Mouse (Mus musculus) hindbrain, embryonic 11.5 days (tissue): ENCODE results near the gene Btbd2. TPM values are rescaled to one million over a fixed set of nuclear protein-coding genes. Genes with fewer than 3 reads are reported as not detected.

Source experiments
- ATAC-seq: fragments of 200-750 bp; cut with Nextera tagmentation; 2 replicates; pipeline ENCODE4 v1.8.0; 2017; ENCODE audit warnings: mild to moderate bottlenecking, moderate TSS enrichment, moderate library complexity; ENCODE audit not compliant: low FRiP score
- DNase-seq: peaks from one replicate; pipeline ENCODE4 v3.0.0-alpha.2; 2015; ENCODE audit warnings: low spot score
- H3K27ac ChIP-seq: fragments of 300-500 bp; sonication (generic); 2 replicates; pipeline ENCODE4 v1.5.1; 2014; ENCODE audit warnings: mild to moderate bottlenecking, low read depth, low read length
- H3K27me3 ChIP-seq: fragments of 300-500 bp; sonication (generic); 2 replicates; pipeline ENCODE4 v1.6.1; 2014; ENCODE audit warnings: mild to moderate bottlenecking, low read length, moderate library complexity, mixed read lengths; ENCODE audit not compliant: control insufficient read depth, insufficient read depth
- H3K36me3 ChIP-seq: fragments of 300-500 bp; sonication (generic); 2 replicates; pipeline ENCODE4 v1.6.1; 2014; ENCODE audit warnings: mild to moderate bottlenecking, low read length, moderate library complexity, mixed read lengths; ENCODE audit not compliant: control insufficient read depth, insufficient read depth
- H3K4me1 ChIP-seq: fragments of 300-500 bp; sonication (generic); replicated peaks from 2 replicates; pipeline ENCODE4 v1.6.1; 2014; ENCODE audit warnings: low read length, mixed read lengths; ENCODE audit not compliant: control insufficient read depth, insufficient read depth
- H3K4me2 ChIP-seq: fragments of 300-500 bp; sonication (generic); replicated peaks from 2 replicates; pipeline ENCODE4 v1.6.1; 2014; ENCODE audit warnings: mild to moderate bottlenecking, low read depth, low read length
- H3K4me3 ChIP-seq: fragments of 300-500 bp; sonication (generic); 2 replicates; pipeline ENCODE4 v1.5.1; 2014; ENCODE audit warnings: low read depth, low read length
- H3K9ac ChIP-seq: fragments of 300-500 bp; sonication (generic); 2 replicates; pipeline ENCODE4 v1.6.1; 2014; ENCODE audit warnings: low read depth, low read length
- H3K9me3 ChIP-seq: fragments of 300-500 bp; sonication (generic); 2 replicates; pipeline ENCODE4 v1.6.1; 2016; ENCODE audit warnings: low read length; ENCODE audit not compliant: control insufficient read depth
- WGBS: fragments of 180-500 bp; shearing (Covaris S2); extraction: QIAGEN DNeasy Blood & Tissue Kit; methylation state at CpG from one replicate; pipeline ENCODE4 v1.1.7; 2014; 5-methylcytosine and 5-hydroxymethylcytosine counted together
- polyA plus RNA-seq: library from polyadenylated mRNA; unstranded; fragments of >200 nt; fragmentation: Nextera tagmentation; extraction: Ambion mirVana; gene quantifications from 2 replicates; pipeline ENCODE4 v1.2.1, GENCODE M21; 2014

Gene Btbd2
- polyA plus RNA-seq, 1 experiment from 2014 or later: 36.2 TPM

DNA sequence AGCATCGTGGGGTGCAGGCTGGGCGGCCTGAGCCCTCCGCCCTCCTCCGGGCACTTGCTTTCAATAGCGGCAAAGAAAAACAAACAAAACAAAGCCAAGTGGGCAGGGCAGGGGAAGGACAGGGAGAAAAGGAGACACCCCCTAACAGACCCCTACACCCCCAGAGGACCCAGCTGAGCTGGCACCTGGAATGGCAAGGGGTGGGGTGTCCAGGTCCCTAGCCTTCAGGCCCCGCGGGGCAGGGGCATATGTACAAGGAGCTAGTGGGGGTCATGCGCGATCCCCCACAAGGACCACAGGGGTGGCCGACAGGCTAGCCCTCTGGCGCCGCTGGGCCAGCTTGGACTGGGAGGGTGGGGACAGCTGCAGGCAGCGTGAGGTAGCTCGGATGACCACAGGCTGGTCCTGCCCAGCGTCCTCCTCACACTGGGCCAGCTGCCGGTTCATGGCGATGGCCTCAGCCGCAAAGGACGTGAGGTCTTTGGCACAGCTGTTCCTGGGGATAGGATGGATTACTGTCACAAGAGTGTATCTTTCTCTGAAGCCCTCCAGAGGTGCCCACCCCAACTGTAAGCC lies 10.1 kb upstream of the Btbd2 start:
- H3K9ac ChIP-seq: no peak overlapping the region
- no peak for DNase-seq
- no peak overlapping the region for H3K27ac ChIP-seq
- H3K4me1 ChIP-seq: no peaks in the 10 kb centered on the region; the same call in 1 of the 2 replicates
- peaks cover 21% of the 10 kb centered on the region; the same call in 1 of the 2 replicates for H3K36me3 ChIP-seq
- 80% methylated on average over 19 of the region's 19 CpGs for WGBS
- no peak overlapping the region for H3K4me3 ChIP-seq
- H3K9me3 ChIP-seq: no peaks in the 10 kb centered on the region
- ATAC-seq: no peak
- H3K4me2 ChIP-seq: no peak overlapping the region
- H3K27me3 ChIP-seq: no peaks in the 10 kb centered on the region

DNA sequence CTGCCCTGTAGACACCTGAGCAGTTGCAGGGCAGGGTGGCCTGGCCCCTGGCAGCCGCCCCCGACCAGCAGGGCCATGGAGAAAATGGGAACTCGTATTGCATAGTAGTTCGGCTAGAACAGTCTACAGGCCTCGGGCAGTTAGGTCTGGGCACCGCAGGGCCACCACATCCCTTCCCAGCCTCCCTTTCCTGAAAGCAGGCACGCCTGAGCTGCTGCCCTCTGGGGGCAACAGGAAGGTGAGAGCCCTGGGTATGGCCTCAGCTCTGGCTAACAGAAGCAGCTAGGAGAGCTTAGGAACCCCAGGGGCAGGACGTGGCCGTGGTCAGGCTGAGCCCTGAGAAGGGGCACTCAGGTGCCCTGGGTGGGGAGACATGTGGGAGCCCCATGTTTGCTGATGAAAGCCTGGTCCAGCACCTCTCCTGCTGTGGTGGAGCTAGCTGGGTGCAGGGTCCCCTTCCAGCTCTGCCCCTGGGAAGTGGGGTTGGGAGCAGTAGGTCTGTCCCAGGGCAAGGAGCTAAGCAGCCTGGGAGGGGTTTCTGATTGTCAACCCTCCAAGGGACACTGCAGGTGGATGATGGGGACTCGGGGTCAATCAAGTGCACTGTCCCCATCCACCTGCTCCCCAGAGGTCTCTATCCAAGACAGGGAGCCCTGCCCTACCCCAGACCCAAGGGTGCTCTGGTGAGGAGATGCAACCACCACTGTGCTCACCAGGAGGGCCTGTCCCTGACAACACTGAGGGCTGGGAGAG lies 9.3 kb upstream of the Btbd2 start:
- Histone ChIP-seq H3K36me3 (peaks cover 21% of the 10 kb centered on the region; the same call in 1 of the 2 replicates), H3K4me1 (no peaks in the 10 kb centered on the region)

DNA sequence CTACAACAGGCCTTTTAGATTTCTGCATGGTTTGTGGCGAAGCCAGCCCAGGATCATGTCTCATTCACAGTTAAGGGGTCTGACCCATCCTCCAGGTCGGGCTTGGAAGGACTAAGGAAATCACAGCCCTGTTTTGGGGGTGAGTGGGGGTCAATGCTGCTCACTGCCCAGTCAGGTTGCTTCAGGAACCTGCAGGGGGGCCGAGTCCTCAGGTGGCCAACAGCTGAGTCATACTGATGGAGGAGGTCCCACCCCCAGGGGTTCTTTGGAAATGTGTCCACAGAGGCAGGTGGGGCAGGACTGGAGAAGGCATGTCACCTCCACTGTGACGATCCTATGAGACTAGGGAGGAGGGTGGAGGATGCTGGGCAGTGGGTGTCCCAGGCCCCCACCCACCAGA lies 8.6 kb upstream of the Btbd2 start:
- Histone ChIP-seq H3K4me1 (no peaks in the 10 kb centered on the region), H3K9ac (no peak overlapping the region), H3K4me2 (no peak overlapping the region), H3K27ac (no peak overlapping the region), H3K36me3 (peaks cover 21% of the 10 kb centered on the region; the same call in 1 of the 2 replicates), H3K9me3 (no peaks in the 10 kb centered on the region), H3K27me3 (no peaks in the 10 kb centered on the region), H3K4me3 (no peak overlapping the region)
- 73% methylated on average over 4 of the region's 4 CpGs for WGBS
- DNase-seq (no peak), ATAC-seq (no peak; the same call in 1 of the 2 replicates)

More for the DNA sequence above, 9.3 kb upstream of the Btbd2 start:
- no peaks in the 10 kb centered on the region for H3K9me3 ChIP-seq
- no peak overlapping the region for H3K4me2 ChIP-seq
- WGBS: 77% methylated on average over 10 of the region's 10 CpGs
- no peak overlapping the region for H3K27ac ChIP-seq
- no peaks in the 10 kb centered on the region for H3K27me3 ChIP-seq
- no peak for ATAC-seq
- H3K9ac ChIP-seq: no peak overlapping the region
- no peak overlapping the region for H3K4me3 ChIP-seq
- no peak for DNase-seq

DNA sequence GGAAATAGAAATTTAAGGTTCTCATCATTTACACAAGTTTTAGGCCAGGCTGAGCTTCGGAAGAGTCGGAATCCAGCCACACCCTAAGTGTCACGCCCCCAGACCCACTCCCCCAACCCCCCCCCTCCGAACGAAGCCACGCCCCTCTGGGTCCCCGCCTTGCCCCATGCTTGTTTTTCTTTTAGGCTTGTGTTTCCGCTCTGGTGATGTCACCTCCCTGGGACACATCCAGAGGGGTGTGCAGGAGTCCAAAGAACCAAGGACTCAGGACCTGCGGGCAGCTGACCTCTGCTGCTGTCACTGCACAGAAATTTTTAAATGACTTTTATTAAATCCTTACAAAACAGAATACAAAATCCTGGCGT lies 8.1 kb upstream of the Btbd2 start:
- 21% methylated on average over 10 of the region's 10 CpGs for WGBS
- DNase-seq: no peak
- no peaks in the 10 kb centered on the region for H3K27me3 ChIP-seq

DNA sequence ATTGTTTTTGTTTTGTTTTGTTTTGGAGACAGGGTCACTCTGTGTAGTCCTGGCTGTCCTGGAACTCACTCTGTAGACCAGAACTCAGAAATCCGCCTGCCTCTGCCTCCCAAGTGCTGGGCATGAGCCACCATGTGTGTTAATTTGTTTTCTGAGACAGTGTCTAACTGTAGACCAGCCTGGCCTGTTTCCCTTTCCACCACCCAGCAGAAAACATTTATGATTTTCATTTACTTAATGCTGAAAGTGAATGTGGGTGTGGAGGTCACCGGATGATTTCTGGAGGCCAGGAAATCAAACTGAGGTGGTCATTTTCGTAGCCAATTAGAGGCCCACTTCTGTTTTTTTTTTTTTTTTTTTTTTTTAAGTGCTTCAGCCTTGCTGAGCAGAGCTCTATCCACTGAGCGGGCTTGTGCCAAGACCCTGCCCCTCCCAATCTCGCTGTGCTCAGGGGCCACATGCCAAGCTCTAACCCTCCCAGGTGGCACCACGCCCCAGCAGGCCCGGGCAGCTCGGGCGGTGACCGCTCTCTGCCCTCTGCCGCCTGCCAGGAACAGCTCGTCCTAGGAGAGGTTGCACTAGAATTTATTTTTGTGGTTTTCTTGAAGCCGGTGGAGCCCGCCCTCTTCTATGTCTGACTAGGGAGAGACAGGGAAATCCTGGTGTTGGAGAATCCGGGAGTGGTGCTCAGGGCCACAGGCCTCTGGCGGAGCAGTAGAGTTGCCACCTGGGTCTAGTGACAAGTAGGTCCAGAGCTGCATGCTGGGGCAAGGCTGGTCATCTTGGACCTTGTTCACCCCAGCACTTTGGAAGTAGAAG lies 7.5 kb upstream of the Btbd2 start:
- ATAC-seq (no peak), DNase-seq (no peak)
- Histone ChIP-seq H3K9me3 (no peaks in the 10 kb centered on the region), H3K4me3 (no peak overlapping the region), H3K36me3 (peaks cover 13% of the 10 kb centered on the region; the same call in 1 of the 2 replicates), H3K9ac (no peak overlapping the region), H3K27ac (0 out of 2 replicates have a peak overlapping the region, but pooled peaks have one; percentile 14), H3K4me1 (no peaks in the 10 kb centered on the region), H3K4me2 (no peak overlapping the region), H3K27me3 (no peaks in the 10 kb centered on the region)
- WGBS: 47% methylated on average over 16 of the region's 16 CpGs

More for the DNA sequence above, 8.1 kb upstream of the Btbd2 start:
- Histone ChIP-seq H3K9me3 (no peaks in the 10 kb centered on the region), H3K9ac (no peak overlapping the region), H3K4me2 (no peak overlapping the region), H3K36me3 (peaks cover 18% of the 10 kb centered on the region; the same call in 1 of the 2 replicates), H3K4me1 (no peaks in the 10 kb centered on the region), H3K27ac (no peak overlapping the region), H3K4me3 (no peak overlapping the region)
- ATAC-seq: no peak

DNA sequence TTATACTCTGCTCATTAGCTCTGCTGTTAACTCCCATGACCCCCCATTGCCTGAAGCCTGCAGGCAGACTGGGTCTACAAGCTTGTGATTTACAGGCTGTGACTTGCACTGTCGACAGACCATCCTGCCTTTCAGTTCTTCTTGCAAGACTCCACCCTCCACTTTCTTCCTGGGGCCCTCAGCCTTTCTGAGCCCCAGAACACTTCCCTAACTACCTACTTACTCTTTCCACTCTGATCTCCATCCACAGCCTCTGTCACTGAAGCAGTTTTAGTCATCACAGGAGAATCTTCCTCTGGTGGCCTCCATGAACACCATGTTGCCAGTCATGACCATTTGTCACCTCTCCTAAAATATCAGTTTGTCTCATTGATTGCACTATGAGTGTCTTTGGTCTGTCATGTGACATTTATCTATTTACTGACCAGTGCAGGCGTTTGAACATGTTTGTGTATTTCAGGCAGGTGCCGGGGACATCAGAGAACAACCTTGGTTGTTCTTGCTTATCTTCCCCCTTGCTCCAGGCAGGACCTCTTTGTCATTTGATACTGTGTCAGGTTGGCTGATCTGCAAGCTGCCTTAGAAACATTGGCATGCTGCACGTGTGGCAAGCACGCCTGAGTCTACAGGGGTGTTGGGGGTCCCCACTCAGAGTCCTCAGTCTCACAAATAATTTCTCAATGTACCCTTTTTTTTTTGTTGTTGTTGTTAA lies 6.8 kb upstream of the Btbd2 start:
- Histone ChIP-seq H3K27ac (no peak overlapping the region), H3K4me2 (no peak overlapping the region), H3K27me3 (no peaks in the 10 kb centered on the region), H3K36me3 (peaks cover 9% of the 10 kb centered on the region; the same call in 1 of the 2 replicates), H3K9ac (no peak overlapping the region), H3K9me3 (no peaks in the 10 kb centered on the region), H3K4me1 (no peaks in the 10 kb centered on the region), H3K4me3 (no peak overlapping the region)
- no peak for DNase-seq
- 69% methylated on average over 5 of the region's 5 CpGs for WGBS
- no peak for ATAC-seq

DNA sequence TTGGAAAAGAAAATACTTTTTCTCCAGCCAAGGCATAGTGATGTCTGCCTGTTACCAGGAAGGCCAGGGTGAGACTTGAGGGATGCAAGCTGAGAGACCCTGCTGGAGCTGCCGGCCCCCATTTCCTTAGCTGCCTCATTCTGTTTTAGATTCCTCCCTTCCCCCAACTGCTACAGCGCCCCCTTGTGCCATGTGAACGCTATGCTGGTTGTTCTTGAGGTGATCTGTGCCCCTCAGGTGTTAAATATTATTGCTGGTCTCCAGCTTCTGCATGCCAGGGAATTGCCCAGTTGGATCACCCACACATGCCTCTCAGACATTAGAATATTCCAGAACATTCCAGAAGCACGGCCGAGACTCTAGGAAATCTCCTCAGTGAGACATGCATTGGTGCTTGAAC lies 4.3 kb upstream of the Btbd2 start:
- no peaks in the 10 kb centered on the region for H3K4me1 ChIP-seq
- WGBS: 36% methylated on average over 5 of the region's 5 CpGs
- no peak overlapping the region for H3K4me3 ChIP-seq
- no peaks in the 10 kb centered on the region for H3K36me3 ChIP-seq
- H3K4me2 ChIP-seq: no peak overlapping the region
- no peak overlapping the region for H3K9ac ChIP-seq
- ATAC-seq (no peak), DNase-seq (peak; percentile 69)
- H3K27ac ChIP-seq: no peak overlapping the region
- H3K9me3 ChIP-seq: no peaks in the 10 kb centered on the region
- H3K27me3 ChIP-seq: no peaks in the 10 kb centered on the region

DNA sequence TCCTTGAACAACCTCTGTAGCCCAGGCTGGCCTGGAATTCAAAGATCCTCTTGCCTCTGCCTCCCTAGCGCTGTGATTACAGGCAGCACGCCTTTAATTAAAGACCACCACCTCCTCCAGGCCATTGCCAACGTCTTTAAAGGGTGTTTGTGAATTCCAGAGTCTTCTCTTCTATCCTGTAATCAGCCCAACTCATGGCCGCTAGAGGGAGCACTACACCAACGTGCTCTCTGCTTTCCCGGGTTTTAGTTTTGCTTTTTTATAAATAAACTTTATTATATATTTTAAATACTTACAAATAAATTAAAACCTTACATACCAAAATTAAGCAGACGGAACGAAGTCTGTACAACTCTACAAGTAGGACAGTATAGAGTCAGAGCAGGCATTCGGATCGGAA lies 2.3 kb upstream of the Btbd2 start:
- Histone ChIP-seq H3K4me2 (no peak overlapping the region), H3K36me3 (no peaks in the 10 kb centered on the region), H3K4me3 (no peak overlapping the region), H3K27ac (no peak overlapping the region), H3K27me3 (no peaks in the 10 kb centered on the region), H3K9ac (no peak overlapping the region), H3K4me1 (peaks cover 8% of the 10 kb centered on the region; the same call in 1 of the 2 replicates), H3K9me3 (no peaks in the 10 kb centered on the region)
- ATAC-seq (no peak), DNase-seq (peak; percentile 86)
- WGBS: 18% methylated on average over 10 of the region's 10 CpGs
